Mouse (Mus musculus) forebrain, embryonic 10.5 days (tissue): ENCODE measurements around the gene Arl8a. TPM values are rescaled to one million over a fixed set of nuclear protein-coding genes. Genes with fewer than 3 reads are reported as not detected.

Experiments used
- DNase-seq: peaks from one replicate; pipeline ENCODE4 v3.0.0-alpha.2; 2017; ENCODE audit warnings: low spot score; ENCODE audit errors: extremely low spot score
- H3K27ac ChIP-seq: fragments of 300-500 bp; sonication (generic); 2 replicates; pipeline ENCODE4 v1.5.1; 2016; ENCODE audit warnings: mild to moderate bottlenecking
- H3K27me3 ChIP-seq: fragments of 300-500 bp; sonication (generic); 2 replicates; pipeline ENCODE4 v1.6.1; 2016; ENCODE audit warnings: mild to moderate bottlenecking; ENCODE audit not compliant: poor library complexity, severe bottlenecking
- H3K36me3 ChIP-seq: fragments of 300-500 bp; sonication (generic); replicated peaks from 2 replicates; pipeline ENCODE4 v1.6.1; 2016; ENCODE audit warnings: mild to moderate bottlenecking, moderate library complexity
- H3K4me1 ChIP-seq: fragments of 300-500 bp; sonication (generic); 2 replicates; pipeline ENCODE4 v1.6.1; 2016
- H3K4me3 ChIP-seq: fragments of 300-500 bp; sonication (generic); 2 replicates; pipeline ENCODE4 v1.5.1; 2016; ENCODE audit warnings: mild to moderate bottlenecking, moderate library complexity
- H3K9me3 ChIP-seq: fragments of 300-500 bp; sonication (generic); 2 replicates; pipeline ENCODE4 v1.6.1; 2016; ENCODE audit warnings: mild to moderate bottlenecking, moderate library complexity
- WGBS: fragments of 180-500 bp; shearing (Covaris S2); methylation state at CpG from one replicate; pipeline ENCODE4 v1.1.7; 2016; 5-methylcytosine and 5-hydroxymethylcytosine counted together
- polyA plus RNA-seq: library from polyadenylated mRNA; unstranded; fragments of >200 nt; fragmentation: Nextera tagmentation; extraction: Ambion mirVana; gene quantifications from 2 replicates; pipeline ENCODE4 v1.2.1, GENCODE M21; 2016

Gene Arl8a
- polyA plus RNA-seq, 1 experiment from 2014 or later: 39.2 TPM

DNA sequence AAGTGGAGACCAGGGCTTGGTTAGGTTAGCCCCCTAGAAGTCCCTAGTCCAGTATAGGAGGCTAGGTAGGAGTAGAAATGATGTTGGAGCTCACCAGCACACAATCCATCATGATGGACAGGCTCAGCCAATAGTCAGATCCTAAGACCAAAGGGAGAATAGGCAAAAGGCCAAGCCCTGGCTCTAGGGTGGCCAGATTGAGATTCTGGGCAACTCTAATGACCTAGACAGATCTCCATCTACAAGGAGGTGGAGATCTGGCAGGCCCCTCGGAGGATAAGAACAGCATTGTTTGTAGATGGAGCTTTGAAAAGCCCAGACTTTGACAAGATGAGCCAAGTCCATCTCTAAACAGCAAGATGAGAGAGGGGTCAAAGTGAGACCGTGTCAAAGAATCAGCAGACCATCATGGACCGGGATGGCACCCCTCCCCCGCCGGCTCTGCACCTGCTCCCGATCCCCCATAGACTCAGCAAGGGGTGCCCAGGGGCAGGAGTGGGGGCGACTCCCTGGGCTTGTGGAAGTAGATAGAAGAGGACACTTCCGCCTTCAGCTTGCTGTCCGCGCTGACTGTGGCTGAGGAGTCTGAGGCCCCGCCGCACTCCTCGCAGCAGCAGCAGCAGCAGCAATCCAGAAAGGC is 13.9 kb downstream of the Arl8a start:
- Histone ChIP-seq H3K4me3 (no peak overlapping the region), H3K9me3 (no peaks in the 10 kb centered on the region), H3K27ac (no peak overlapping the region), H3K36me3 (peaks cover 17% of the 10 kb centered on the region), H3K4me1 (peaks cover 21% of the 10 kb centered on the region), H3K27me3 (no peaks in the 10 kb centered on the region)
- 85% methylated on average over 13 of the region's 13 CpGs for WGBS
- DNase-seq: no peak

DNA sequence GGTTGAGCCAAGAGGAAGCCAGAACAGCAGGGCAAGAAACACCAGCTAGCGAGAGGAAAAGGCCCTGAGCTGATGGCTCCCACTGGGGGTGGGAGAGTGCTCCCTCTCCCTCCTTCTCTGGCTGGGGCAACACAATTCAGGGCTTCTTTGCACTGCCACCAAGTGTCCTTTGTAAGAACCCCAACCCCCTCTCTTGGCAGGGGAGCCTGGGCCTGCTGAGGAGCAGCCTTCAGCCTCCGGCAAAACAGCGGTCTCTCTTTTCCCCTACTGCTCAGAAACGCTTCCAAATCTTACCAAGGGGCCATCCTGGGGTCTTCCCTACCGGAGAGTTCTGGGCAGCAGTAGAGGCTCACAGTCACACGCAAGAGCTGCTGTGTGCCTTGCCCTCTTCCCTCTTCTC is 16.1 kb downstream of the Arl8a start:
- no peak for DNase-seq
- no peak overlapping the region for H3K4me3 ChIP-seq
- 37% methylated on average over 6 of the region's 6 CpGs for WGBS
- no peaks in the 10 kb centered on the region for H3K27me3 ChIP-seq
- H3K4me1 ChIP-seq: peaks cover 21% of the 10 kb centered on the region
- no peaks in the 10 kb centered on the region for H3K36me3 ChIP-seq
- no peaks in the 10 kb centered on the region for H3K9me3 ChIP-seq
- 0 out of 2 replicates have a peak overlapping the region, but pooled peaks have one; percentile 16 for H3K27ac ChIP-seq

DNA sequence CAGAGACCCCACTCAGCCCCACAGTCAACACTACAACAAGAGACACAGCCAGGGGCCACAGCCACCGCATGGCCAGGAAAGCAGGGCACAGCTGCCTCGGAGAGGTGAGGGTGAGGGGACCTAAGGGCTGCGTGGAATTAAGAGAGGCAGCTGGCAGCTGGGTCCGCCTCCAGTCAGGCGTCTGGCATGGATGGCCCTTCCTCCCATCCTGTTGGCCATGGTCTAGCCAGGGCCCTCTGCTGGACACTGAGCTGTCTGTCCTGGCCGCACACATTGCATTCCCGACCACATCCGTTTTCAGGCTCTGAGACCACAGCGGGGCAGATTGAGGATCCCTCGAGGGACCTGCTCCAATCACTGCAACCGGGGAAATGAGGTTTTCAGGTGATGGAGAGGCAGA is 20.8 kb downstream of the Arl8a start, which contains the start of gene Gpr37l1:
Gene Gpr37l1, minus strand, starts transcription at position 247 of the 400 bp plus-strand sequence.
- Histone ChIP-seq H3K4me1 (peaks cover 5% of the 10 kb centered on the region; the same call in 1 of the 2 replicates), H3K36me3 (no peaks in the 10 kb centered on the region), H3K27ac (no peak within 1 kb of the TSS), H3K9me3 (no peaks in the 10 kb centered on the region), H3K4me3 (no peak within 1 kb of the TSS), H3K27me3 (no peaks in the 10 kb centered on the region)
- no peak for DNase-seq
- 71% methylated on average over 11 of the region's 11 CpGs for WGBS

DNA sequence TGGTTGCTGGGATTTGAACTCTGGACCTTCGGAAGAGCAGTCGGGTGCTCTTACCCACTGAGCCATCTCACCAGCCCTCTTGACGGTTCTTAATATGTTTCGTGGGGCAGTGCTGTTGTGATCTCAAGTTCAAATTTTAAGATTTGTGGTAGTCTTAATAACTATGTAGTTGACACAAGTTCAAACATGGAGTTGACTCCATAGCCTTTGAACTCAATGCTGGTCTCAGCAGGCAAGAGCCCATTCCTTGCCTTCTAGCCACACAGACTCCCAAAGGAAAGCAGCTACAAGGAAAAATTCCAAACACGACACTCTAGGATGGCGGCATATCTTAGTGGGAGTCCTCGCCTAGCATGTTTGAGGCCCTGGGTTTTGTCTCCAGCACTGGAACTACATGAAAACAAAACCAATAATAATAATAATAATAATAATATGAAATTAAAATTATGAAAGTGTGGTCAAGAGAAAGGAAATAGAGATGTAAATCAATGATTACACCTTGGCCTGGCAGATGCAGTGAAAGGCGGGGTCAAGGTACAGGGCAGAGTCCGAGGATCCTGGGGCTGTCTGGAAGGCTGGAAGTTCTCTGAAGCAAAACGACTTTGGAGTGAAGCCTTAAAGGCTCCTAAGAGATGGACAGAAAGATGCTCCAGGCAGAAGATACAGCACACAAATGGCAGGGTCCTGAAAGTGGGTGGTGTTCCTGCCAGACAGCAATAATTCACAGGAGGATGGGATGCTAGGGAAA is 22.0 kb downstream of the Arl8a start:
- no peaks in the 10 kb centered on the region for H3K27me3 ChIP-seq
- no peaks in the 10 kb centered on the region for H3K4me1 ChIP-seq
- no peak overlapping the region for H3K4me3 ChIP-seq
- H3K27ac ChIP-seq: no peak overlapping the region
- no peaks in the 10 kb centered on the region for H3K9me3 ChIP-seq
- no peak for DNase-seq
- H3K36me3 ChIP-seq: no peaks in the 10 kb centered on the region
- 92% methylated on average over 10 of the region's 10 CpGs for WGBS

GRCm38 (mm10) chr1:135169556-135170224 is 23.1 kb downstream of the Arl8a start:
- H3K9me3 ChIP-seq: no peaks in the 10 kb centered on the region
- no peaks in the 10 kb centered on the region for H3K36me3 ChIP-seq
- no peaks in the 10 kb centered on the region for H3K27me3 ChIP-seq
- 63% methylated on average over 12 of the region's 12 CpGs for WGBS
- H3K4me3 ChIP-seq: no peak overlapping the region
- no peaks in the 10 kb centered on the region for H3K4me1 ChIP-seq
- no peak for DNase-seq
- no peak overlapping the region for H3K27ac ChIP-seq

DNA sequence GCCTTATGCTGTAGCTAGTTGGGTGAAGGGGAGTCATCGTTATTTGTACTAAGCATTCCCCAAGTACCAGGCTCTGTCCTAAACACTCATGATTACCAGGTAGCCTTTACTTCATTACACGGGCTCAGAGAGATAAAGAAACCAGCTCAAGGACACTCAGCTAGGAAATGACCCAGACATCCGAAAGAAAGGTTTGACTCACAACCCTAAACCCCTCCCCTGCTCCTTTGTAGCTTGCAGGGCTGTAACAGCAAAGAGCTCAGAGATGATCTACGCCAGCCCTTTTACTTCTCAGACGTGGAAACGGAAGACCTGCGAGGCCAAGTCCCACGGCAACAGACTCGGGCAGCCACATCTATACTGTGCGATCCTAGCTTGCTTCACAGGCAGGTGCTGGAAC is 23.7 kb downstream of the Arl8a start:
- H3K9me3 ChIP-seq: no peaks in the 10 kb centered on the region
- no peak overlapping the region for H3K27ac ChIP-seq
- H3K4me3 ChIP-seq: no peak overlapping the region
- DNase-seq: no peak
- no peaks in the 10 kb centered on the region for H3K36me3 ChIP-seq
- H3K27me3 ChIP-seq: no peaks in the 10 kb centered on the region
- WGBS: 80% methylated on average over 10 of the region's 10 CpGs
- no peaks in the 10 kb centered on the region for H3K4me1 ChIP-seq

- WGBS: 82% methylated on average over 7 of the region's 7 CpGs
- DNase-seq: no peak
- no peaks in the 10 kb centered on the region for H3K36me3 ChIP-seq
Measured at GRCm38 (mm10) chr1:135171202-135171601, 24.6 kb downstream of the Arl8a start.

GRCm38 (mm10) chr1:135171984-135172383 is 25.4 kb downstream of the Arl8a start:
- Histone ChIP-seq H3K27me3 (no peaks in the 10 kb centered on the region), H3K4me3 (no peak overlapping the region), H3K4me1 (no peaks in the 10 kb centered on the region), H3K36me3 (no peaks in the 10 kb centered on the region), H3K9me3 (no peaks in the 10 kb centered on the region), H3K27ac (peak overlapping the region; percentile 20; the same call in 1 of the 2 replicates)
- 54% methylated on average over 6 of the region's 6 CpGs for WGBS
- DNase-seq: peak; percentile 39

More at GRCm38 (mm10) chr1:135171202-135171601, 24.6 kb downstream of the Arl8a start:
- H3K27ac ChIP-seq: no peak overlapping the region
- H3K27me3 ChIP-seq: no peaks in the 10 kb centered on the region
- H3K9me3 ChIP-seq: no peaks in the 10 kb centered on the region
- H3K4me3 ChIP-seq: no peak overlapping the region
- no peaks in the 10 kb centered on the region for H3K4me1 ChIP-seq

DNA sequence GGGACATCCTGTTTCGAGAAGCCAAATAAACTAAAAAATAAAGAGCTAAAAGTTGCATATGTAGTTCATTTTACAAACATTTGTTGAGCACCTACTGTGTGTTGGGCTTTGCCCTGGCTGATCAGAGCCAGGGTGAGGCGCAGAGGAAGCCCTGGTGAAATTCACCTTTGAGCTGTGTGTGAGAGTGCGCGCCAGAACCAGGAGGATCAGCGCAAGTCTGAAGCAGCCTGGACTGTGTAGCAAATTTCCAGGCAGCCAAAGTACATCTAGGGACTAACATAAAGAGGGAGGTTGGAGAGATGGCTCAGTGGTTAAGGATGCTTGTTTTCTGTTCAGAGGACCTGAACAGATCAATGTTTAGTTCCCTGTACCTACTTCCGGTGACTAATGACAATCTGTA is 26.7 kb downstream of the Arl8a start:
- H3K4me1 ChIP-seq: no peaks in the 10 kb centered on the region
- H3K27ac ChIP-seq: no peak overlapping the region
- H3K4me3 ChIP-seq: no peak overlapping the region
- no peaks in the 10 kb centered on the region for H3K9me3 ChIP-seq
- WGBS: 92% methylated on average over 6 of the region's 6 CpGs
- H3K27me3 ChIP-seq: no peaks in the 10 kb centered on the region
- no peaks in the 10 kb centered on the region for H3K36me3 ChIP-seq
- DNase-seq: no peak

- H3K9me3 ChIP-seq: no peaks in the 10 kb centered on the region
- WGBS: 77% methylated on average over 3 of the region's 3 CpGs
- no peaks in the 10 kb centered on the region for H3K4me1 ChIP-seq
- H3K4me3 ChIP-seq: no peak overlapping the region
- H3K36me3 ChIP-seq: no peaks in the 10 kb centered on the region
- DNase-seq: no peak
- no peak overlapping the region for H3K27ac ChIP-seq
- H3K27me3 ChIP-seq: no peaks in the 10 kb centered on the region
Measured at GRCm38 (mm10) chr1:135175176-135175575, 28.6 kb downstream of the Arl8a start.

DNA sequence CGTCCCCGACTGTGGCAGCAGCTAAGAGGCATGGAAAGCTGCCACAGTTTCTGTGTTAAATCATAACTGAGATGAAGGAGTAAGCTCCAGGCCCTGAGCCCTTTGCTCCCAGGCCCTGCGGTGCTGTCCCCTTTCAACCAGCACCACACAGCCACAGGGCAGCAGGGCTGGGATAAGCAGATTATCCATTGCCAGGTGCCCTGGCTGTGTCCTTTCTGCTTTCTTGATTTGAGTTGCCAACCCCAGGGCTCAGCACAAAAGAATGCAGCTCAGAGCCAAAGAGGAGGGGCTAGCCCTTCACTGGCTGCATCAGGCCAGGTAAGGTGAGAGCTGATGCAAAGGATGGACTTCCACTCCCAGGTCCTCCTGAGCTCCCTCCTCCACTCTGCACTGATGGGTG is 31.1 kb downstream of the Arl8a start:
- 85% methylated on average over 3 of the region's 3 CpGs for WGBS
- H3K36me3 ChIP-seq: no peaks in the 10 kb centered on the region
- H3K27ac ChIP-seq: no peak overlapping the region
- DNase-seq: no peak
- H3K4me3 ChIP-seq: no peak overlapping the region
- H3K4me1 ChIP-seq: no peaks in the 10 kb centered on the region
- H3K9me3 ChIP-seq: no peaks in the 10 kb centered on the region
- H3K27me3 ChIP-seq: no peaks in the 10 kb centered on the region

DNA sequence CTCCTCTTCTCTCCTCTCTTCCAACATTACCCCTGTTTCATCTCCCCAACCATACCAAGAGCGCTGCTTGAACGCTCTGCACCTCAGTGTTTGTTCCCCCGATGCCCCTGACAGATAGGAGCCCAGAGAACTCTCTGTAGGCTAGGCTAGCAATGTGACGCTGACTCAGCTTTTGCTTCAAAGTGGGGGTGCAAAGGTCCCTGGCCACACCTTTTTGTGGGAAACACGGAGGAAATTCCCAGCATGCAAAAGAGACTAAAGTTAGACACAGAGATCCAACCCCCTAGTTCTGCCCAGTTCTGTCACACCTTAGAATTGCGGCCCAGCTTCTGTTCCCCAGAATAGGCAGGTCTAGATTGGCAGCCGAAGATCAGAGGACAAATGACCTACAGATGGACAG is 32.2 kb downstream of the Arl8a start:
- H3K36me3 ChIP-seq: no peaks in the 10 kb centered on the region
- H3K9me3 ChIP-seq: no peaks in the 10 kb centered on the region
- peaks cover 10% of the 10 kb centered on the region for H3K4me1 ChIP-seq
- WGBS: 89% methylated on average over 7 of the region's 7 CpGs
- H3K27ac ChIP-seq: no peak overlapping the region
- no peaks in the 10 kb centered on the region for H3K27me3 ChIP-seq
- H3K4me3 ChIP-seq: no peak overlapping the region
- DNase-seq: no peak

DNA sequence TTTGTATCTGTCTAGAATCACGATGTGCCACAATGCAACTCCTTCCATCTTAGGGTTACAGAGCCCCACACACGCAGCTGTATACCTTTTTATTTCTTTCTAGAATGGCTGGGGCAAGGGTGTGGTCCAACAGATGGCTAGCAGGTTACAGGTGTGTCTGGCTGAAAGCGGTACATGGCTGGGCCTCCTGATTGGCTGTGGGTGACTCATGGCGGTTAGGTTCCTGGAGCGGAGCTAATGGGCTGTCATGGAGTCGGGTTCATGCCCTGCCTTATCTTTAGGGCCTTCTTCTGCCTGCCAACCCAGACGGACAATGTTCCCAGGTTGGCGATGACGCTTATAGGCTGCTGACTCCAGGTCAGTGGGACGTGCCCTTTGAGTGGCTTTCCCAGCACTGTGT is 34.2 kb downstream of the Arl8a start:
- H3K9me3 ChIP-seq: no peaks in the 10 kb centered on the region
- WGBS: 90% methylated on average over 10 of the region's 10 CpGs

More for the DNA sequence above, 34.2 kb downstream of the Arl8a start:
- no peaks in the 10 kb centered on the region for H3K36me3 ChIP-seq
- H3K4me1 ChIP-seq: peaks cover 12% of the 10 kb centered on the region
- no peak overlapping the region for H3K4me3 ChIP-seq
- peaks cover 7% of the 10 kb centered on the region; the same call in 1 of the 2 replicates for H3K27me3 ChIP-seq
- no peak overlapping the region for H3K27ac ChIP-seq
- no peak for DNase-seq
